Mouse (Mus musculus): ENCODE measurements at regions not wholly inside any gene's neighbourhood (a gene's known extent, or its start where the extent isn't known, plus 50 kb on each side); places are given as distances from the start of the nearest gene placed in this dataset.

GRCm38 (mm10) chr5:84690334-84691258 lies 273.4 kb upstream of the Epha5 start:
- Histone ChIP-seq H3K4me1 (replicated peaks) (no peaks in the 10 kb centered on the region), H3K9me3 (replicated peaks) (no peaks in the 10 kb centered on the region), H3K27ac (no peak overlapping the region), H3K9ac (no peak overlapping the region), H3K27me3 (no peaks in the 10 kb centered on the region), H3K36me3 (no peaks in the 10 kb centered on the region), H3K4me3 (replicated peaks) (no peak overlapping the region), H3K4me2 (no peak overlapping the region)
- no peak for DNase-seq
- ATAC-seq (ENCODE audit: low read depth) = no peak
- WGBS (ENCODE audit: insufficient replicate concordance) = 68% methylated on average over 2 of the region's 2 CpGs

GRCm38 (mm10) chr5:84687534-84687933 lies 270.4 kb upstream of the Epha5 start:
- no peak for ATAC-seq (ENCODE audit: low read depth)
- H3K4me3 ChIP-seq (replicated peaks) = no peak overlapping the region
- H3K27me3 ChIP-seq = no peaks in the 10 kb centered on the region
- DNase-seq = no peak
- H3K9me3 ChIP-seq (replicated peaks) = no peaks in the 10 kb centered on the region
- no peaks in the 10 kb centered on the region for H3K36me3 ChIP-seq
- H3K9ac ChIP-seq = no peak overlapping the region
- H3K4me2 ChIP-seq = no peak overlapping the region
- H3K27ac ChIP-seq = no peak overlapping the region
- H3K4me1 ChIP-seq (replicated peaks) = no peaks in the 10 kb centered on the region

- Histone ChIP-seq H3K9ac (no peak overlapping the region), H3K4me1 (replicated peaks) (no peaks in the 10 kb centered on the region), H3K9me3 (replicated peaks) (no peaks in the 10 kb centered on the region), H3K4me3 (replicated peaks) (no peak overlapping the region), H3K36me3 (no peaks in the 10 kb centered on the region), H3K27me3 (no peaks in the 10 kb centered on the region), H3K27ac (no peak overlapping the region), H3K4me2 (no peak overlapping the region)
- no peak for ATAC-seq (ENCODE audit: low read depth)
- DNase-seq = no peak
Measured at GRCm38 (mm10) chr5:84655171-84655570, 238.0 kb upstream of the Epha5 start.

- Histone ChIP-seq H3K27me3 (no peaks in the 10 kb centered on the region), H3K4me3 (replicated peaks) (no peak overlapping the region), H3K4me2 (no peak overlapping the region), H3K4me1 (replicated peaks) (no peaks in the 10 kb centered on the region), H3K9me3 (replicated peaks) (no peaks in the 10 kb centered on the region), H3K9ac (no peak overlapping the region), H3K36me3 (no peaks in the 10 kb centered on the region), H3K27ac (no peak overlapping the region)
- WGBS (ENCODE audit: insufficient replicate concordance) = 69% methylated on average over 3 of the region's 3 CpGs
- ATAC-seq (ENCODE audit: low read depth) = no peak
- no peak for DNase-seq
Measured at GRCm38 (mm10) chr5:84635502-84635901, 218.3 kb upstream of the Epha5 start.

GRCm38 (mm10) chr5:84632851-84633250 lies 215.7 kb upstream of the Epha5 start:
- WGBS (ENCODE audit: insufficient replicate concordance) = 62% methylated on average over 2 of the region's 2 CpGs
- no peak overlapping the region for H3K9ac ChIP-seq

GRCm38 (mm10) chr5:84618194-84618593 lies 201.0 kb upstream of the Epha5 start:
- 50% methylated on average over 1 of the region's 1 CpGs for WGBS (ENCODE audit: insufficient replicate concordance)
- DNase-seq = no peak
- H3K9me3 ChIP-seq (replicated peaks) = no peaks in the 10 kb centered on the region
- H3K4me3 ChIP-seq (replicated peaks) = no peak overlapping the region
- H3K27me3 ChIP-seq = no peaks in the 10 kb centered on the region
- no peak overlapping the region for H3K4me2 ChIP-seq
- H3K27ac ChIP-seq = no peak overlapping the region
- H3K9ac ChIP-seq = no peak overlapping the region
- H3K4me1 ChIP-seq (replicated peaks) = no peaks in the 10 kb centered on the region
- ATAC-seq (ENCODE audit: low read depth) = no peak
- H3K36me3 ChIP-seq = no peaks in the 10 kb centered on the region

More at GRCm38 (mm10) chr5:84632851-84633250, 215.7 kb upstream of the Epha5 start:
- Histone ChIP-seq H3K9me3 (replicated peaks) (no peaks in the 10 kb centered on the region), H3K4me1 (replicated peaks) (no peaks in the 10 kb centered on the region), H3K36me3 (no peaks in the 10 kb centered on the region), H3K4me2 (no peak overlapping the region), H3K4me3 (replicated peaks) (no peak overlapping the region), H3K27me3 (no peaks in the 10 kb centered on the region), H3K27ac (no peak overlapping the region)
- ATAC-seq (ENCODE audit: low read depth) = no peak
- no peak for DNase-seq

- Histone ChIP-seq H3K4me1 (replicated peaks) (no peaks in the 10 kb centered on the region), H3K9me3 (replicated peaks) (no peaks in the 10 kb centered on the region), H3K36me3 (no peaks in the 10 kb centered on the region), H3K4me3 (replicated peaks) (no peak overlapping the region), H3K27ac (no peak overlapping the region), H3K9ac (no peak overlapping the region), H3K27me3 (no peaks in the 10 kb centered on the region), H3K4me2 (no peak overlapping the region)
- ATAC-seq (ENCODE audit: low read depth) = no peak
- 51% methylated on average over 2 of the region's 2 CpGs for WGBS (ENCODE audit: insufficient replicate concordance)
- no peak for DNase-seq
Measured at GRCm38 (mm10) chr5:84608683-84609082, 191.5 kb upstream of the Epha5 start.

- 51% methylated on average over 5 of the region's 5 CpGs for WGBS (ENCODE audit: insufficient replicate concordance)
- ATAC-seq (ENCODE audit: low read depth) (no peak), DNase-seq (no peak)
Measured at GRCm38 (mm10) chr5:84565311-84565946, 148.2 kb upstream of the Epha5 start.

GRCm38 (mm10) chr5:84519836-84520235 lies 102.7 kb upstream of the Epha5 start:
- Histone ChIP-seq H3K9me3 (replicated peaks) (no peaks in the 10 kb centered on the region), H3K4me3 (replicated peaks) (no peak overlapping the region), H3K27me3 (no peaks in the 10 kb centered on the region), H3K4me2 (no peak overlapping the region), H3K27ac (no peak overlapping the region), H3K4me1 (replicated peaks) (no peaks in the 10 kb centered on the region), H3K9ac (no peak overlapping the region), H3K36me3 (no peaks in the 10 kb centered on the region)
- ATAC-seq (ENCODE audit: low read depth) (no peak), DNase-seq (no peak)

More at GRCm38 (mm10) chr5:84565311-84565946, 148.2 kb upstream of the Epha5 start:
- Histone ChIP-seq H3K27me3 (no peaks in the 10 kb centered on the region), H3K4me3 (replicated peaks) (no peak overlapping the region), H3K27ac (no peak overlapping the region), H3K36me3 (no peaks in the 10 kb centered on the region), H3K9me3 (replicated peaks) (0 out of 2 replicates have a peak, but pooled peaks cover 2% of the 10 kb centered on the region), H3K4me2 (no peak overlapping the region), H3K4me1 (replicated peaks) (no peaks in the 10 kb centered on the region), H3K9ac (no peak overlapping the region)

- Histone ChIP-seq H3K27ac (no peak overlapping the region), H3K9ac (no peak overlapping the region), H3K36me3 (no peaks in the 10 kb centered on the region), H3K9me3 (replicated peaks) (no peaks in the 10 kb centered on the region), H3K4me2 (no peak overlapping the region), H3K4me3 (replicated peaks) (no peak overlapping the region), H3K4me1 (replicated peaks) (no peaks in the 10 kb centered on the region), H3K27me3 (no peaks in the 10 kb centered on the region)
- ATAC-seq (ENCODE audit: low read depth) (no peak), DNase-seq (no peak)
- 59% methylated on average over 5 of the region's 5 CpGs for WGBS (ENCODE audit: insufficient replicate concordance)
Measured at GRCm38 (mm10) chr5:84510144-84510543, 93.0 kb upstream of the Epha5 start.

GRCm38 (mm10) chr5:84480978-84481377 lies 63.8 kb upstream of the Epha5 start:
- Histone ChIP-seq H3K4me1 (replicated peaks) (no peaks in the 10 kb centered on the region), H3K36me3 (no peaks in the 10 kb centered on the region), H3K4me3 (replicated peaks) (no peak overlapping the region), H3K27me3 (no peaks in the 10 kb centered on the region), H3K9me3 (replicated peaks) (no peaks in the 10 kb centered on the region), H3K4me2 (no peak overlapping the region), H3K9ac (no peak overlapping the region), H3K27ac (no peak overlapping the region)
- DNase-seq (no peak), ATAC-seq (ENCODE audit: low read depth) (no peak)

Data from liver, embryonic 13.5 days (tissue).